Mouse (Mus musculus) cortical plate, adult 2 months (tissue): ENCODE data around the gene Rragb.

Experiments
- CTCF ChIP-seq: fragments of 200-500 bp; IDR thresholded peaks from 2 replicates; pipeline ENCODE4 v1.5.1; 2011; ENCODE audit warnings: mild to moderate bottlenecking, control low read depth, low read length; ENCODE audit not compliant: insufficient read depth; ENCODE audit errors: extremely low read depth
- POLR2A ChIP-seq: fragments of 200-500 bp; IDR thresholded peaks from 2 replicates; pipeline ENCODE4 v1.6.1; 2011; ENCODE audit warnings: mild to moderate bottlenecking, low read length, control low read depth; ENCODE audit not compliant: insufficient read depth; ENCODE audit errors: extremely low read depth

GRCm38 (mm10) chrX:153139734-153140515 is at the start of gene Rragb:
- TF ChIP-seq POLR2A (peak; percentile 51; the same call in 1 of the 2 replicates), CTCF (no peak)
